Mouse (Mus musculus): Measurements from ENCODE around the gene Tgfbr2. TPM values are rescaled to one million over a fixed set of nuclear protein-coding genes. Genes with fewer than 3 reads are reported as not detected.

The Tgfbr2 gene
- 97.9 and 229 TPM in 2 replicates for polyA plus RNA-seq (2012; rRNA removed; ENCODE audit: low replicate concordance)

GRCm38 (mm10) chr9:116174481-116175461 lies at the start of gene Tgfbr2:
Gene Tgfbr2 (minus strand): TSS chr9:116175360.

Data from subcutaneous adipose tissue, adult 2 months (tissue).